Mouse (Mus musculus): ENCODE data around the gene Tnik. TPM values are rescaled to one million over a fixed set of nuclear protein-coding genes. Genes with fewer than 3 reads are reported as not detected.
A peak's percentile ranks its signal among the peaks of the same experiment; 100 is the strongest.

Tnik gene
- total RNA-seq, 4 experiments from 2014 or later, result 186 to 199 (median 198) TPM

DNA sequence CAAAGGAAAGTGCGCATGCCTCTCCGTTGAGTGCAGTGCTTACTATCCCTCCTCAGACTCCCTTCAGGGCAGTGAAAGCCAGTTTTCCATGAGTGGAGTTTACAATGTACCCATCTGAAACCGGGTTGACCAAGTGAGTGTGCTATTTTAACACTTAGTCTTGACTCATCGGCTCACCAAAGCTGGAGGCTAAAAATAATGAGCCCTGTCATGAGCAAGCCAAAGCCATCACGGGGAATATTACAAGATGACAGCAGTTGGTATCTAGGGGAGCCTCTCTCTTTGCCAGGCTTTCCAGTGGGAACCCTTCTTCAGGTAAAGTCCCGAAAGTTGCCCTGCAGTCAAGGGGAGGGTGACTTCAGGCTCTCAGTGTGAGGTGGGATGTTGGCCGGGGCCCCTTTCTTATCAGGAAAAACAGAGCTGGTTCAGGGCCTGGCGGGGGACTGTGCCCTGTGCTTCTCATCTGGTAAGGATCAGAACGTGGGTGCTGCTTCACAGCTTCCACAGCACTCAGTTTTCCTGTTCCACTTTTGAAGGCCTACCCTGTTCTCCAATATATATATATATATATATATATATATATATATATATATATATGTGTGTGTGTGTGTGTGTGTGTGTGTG lies 136.7 kb downstream of the Tnik start:
- DNase-seq (ENCODE audit: low spot score in 2 of 2), result no peak

DNA sequence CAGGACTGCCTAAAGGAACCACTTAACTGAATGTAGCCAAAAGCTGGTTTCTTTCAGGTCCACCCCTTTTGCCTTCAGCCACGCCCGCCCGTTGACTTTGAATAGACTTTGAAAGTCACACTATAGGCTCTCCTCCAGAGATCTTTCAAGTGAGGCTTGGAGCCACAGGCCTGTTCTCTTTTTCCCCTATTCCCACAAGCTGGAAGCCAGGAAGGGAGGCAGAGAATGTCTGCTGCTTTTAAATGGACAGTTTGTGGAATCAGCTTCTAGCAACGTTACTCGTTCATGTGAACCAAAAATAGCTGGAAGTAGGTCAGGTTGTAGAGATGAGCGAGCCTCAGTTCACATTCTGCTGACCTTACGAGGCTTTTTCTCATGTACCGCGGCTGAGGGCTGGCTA lies 138.3 kb downstream of the Tnik start:
- no peak for DNase-seq (ENCODE audit: low spot score in 2 of 2)

DNA sequence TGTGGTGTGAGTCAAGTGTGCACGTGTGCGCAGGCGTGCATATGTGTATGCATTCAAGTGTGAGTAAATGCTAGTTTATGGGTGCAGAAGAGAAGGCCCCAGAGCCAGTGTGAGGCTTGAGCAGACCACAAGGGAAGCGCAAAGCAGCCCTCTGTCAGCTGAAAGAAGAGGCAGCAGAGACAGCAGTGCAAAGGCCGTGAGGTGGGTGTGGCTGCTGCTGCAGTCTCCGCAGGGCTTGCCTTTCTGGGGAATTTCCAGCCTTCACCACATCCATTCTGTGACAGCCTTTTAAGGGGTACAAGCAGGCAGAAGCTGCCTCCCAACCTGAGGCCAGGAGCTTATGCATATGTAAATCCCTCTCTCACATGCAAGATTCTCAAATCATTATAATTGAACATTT lies 139.2 kb downstream of the Tnik start:
- no peak for DNase-seq (ENCODE audit: low spot score in 2 of 2)

DNA sequence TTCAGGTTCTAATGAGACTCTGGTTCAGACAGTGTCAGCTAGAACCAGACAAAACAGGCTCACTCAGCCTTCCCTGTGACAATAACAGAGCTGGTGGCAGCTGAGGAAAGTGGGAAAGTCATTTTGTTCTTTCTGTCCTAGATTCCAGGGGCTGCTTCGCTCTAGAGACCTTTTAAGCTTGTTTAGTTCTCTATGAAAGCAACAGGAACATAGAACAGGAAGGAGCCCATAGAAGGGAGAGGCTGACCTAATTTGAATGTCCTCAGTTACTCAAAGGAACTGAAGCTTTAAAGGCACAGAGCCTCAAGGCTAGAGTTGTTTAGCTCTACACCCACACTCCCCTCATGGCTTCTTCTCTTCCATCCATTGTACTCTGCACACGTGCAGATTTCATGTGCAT lies 142.4 kb downstream of the Tnik start:
- no peak for DNase-seq (ENCODE audit: low spot score in 2 of 2)

DNA sequence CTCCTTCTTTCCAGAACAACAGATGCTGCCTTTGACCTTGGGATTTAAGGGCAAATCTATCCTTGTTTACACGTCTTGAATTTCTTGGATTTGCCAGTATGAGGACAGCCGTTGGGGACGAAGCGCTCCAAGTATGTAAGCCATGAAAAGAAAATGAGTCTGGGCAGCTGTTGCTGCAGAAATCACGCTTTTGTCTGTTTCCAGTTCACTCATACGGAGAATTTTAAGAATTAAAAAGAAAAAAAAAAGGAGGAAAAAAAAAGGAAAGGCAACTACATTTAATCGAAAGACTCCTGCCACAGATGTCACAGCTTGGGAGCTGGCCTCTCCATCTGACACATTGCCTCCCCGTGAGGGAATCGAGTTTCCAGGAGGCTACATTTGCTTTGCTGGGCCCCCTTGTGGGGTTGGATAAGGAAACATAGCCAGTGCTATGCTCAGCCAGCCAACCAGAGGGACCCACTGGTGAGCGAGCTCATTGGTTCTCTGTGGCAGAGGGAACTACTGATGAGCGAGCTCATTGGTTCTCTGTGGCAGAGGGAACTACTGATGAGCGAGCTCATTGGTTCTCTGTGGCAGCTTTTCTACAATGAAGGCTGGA lies 145.9 kb downstream of the Tnik start:
- peak in 1 of 2 experiments; percentile 66 for DNase-seq (ENCODE audit: low spot score in 2 of 2)

DNA sequence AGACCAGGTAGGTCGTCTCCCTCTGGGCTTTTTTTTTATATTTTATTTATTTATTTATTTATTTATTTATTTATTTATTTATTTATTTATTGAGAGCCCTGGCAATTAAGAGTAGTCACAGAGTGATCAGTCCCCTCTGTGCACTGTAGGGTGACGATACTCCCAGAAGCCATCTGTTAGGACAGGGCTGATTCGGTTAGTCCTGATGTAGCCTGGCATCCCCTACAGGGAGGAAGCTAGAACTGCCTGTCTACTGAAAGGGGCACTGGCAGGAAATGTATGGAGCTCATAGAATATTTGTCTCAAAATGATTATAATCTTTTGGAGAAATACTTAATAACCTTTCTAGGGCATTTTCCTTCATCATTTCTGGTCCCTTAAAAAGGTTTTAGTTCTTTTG lies 147.3 kb downstream of the Tnik start:
- no peak for DNase-seq (ENCODE audit: low spot score in 2 of 2)

DNA sequence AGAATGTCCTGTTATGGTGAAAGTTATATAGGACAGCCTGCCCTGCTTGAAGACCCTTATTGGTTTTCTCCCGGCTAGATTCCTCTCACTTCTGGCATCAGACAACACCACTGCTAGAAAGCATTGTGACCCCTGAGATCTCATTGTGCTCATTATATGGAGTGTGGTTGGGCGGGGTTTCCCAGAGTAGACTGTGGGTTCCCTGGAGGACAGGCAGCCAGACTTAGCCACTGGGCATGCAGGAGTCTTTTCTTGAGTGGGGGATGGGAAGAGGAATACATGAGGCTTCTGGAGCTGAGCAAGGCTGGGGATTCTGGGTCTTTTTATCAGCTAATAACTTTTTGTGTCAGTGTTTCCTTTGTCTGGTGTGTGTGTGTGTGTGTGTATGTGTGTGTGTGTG lies 153.0 kb downstream of the Tnik start:
- no peak for DNase-seq (ENCODE audit: low spot score in 2 of 2)

DNA sequence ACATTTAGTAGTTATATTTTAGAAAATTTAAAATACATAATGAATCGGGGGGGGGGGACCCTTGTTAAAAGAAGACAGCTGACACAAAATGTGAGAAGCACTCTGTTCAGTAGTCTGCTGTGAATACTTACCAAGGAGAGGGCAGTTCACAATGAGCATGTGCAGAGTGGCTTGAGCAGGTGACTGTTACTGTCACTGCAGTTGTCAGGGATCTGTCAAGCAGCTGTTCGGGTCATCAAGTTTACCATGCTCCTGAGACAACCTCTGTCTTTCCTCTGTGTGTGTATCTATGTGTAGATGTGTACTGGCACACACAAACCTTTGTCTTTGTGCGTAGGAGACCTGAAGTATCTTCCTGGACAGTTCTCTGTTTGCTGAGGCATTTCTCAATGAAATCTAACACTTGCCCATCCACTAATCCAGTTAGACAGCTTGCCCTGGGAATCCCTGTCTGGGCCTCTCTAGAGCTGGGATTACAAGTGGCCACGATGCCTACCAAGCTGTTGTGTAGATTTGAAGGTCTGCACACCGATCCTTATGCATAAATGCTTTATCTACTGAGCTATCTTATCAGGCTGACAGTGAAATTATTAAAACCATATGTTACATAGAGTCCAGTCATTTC lies 154.2 kb downstream of the Tnik start:
- DNase-seq (ENCODE audit: low spot score in 2 of 2), result no peak

DNA sequence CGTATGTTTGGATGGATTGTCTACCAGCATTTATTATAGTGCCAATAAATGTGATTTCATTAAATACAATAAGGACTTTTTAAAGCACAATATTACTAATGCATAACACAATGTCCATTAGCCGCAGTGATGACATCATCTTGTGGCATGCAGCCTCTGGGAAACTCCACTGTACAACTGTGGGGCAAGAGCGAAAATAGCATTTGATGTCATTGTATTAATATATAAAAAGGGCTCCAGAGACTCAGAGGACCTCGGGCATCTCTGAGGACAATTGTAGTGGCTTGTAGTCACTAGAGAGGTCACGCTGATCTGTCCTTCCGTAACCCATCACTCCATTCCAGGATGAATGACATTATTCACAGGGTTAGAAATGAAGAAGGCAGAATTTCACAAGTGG lies 157.2 kb downstream of the Tnik start:
- no peak for DNase-seq (ENCODE audit: low spot score in 2 of 2)

DNA sequence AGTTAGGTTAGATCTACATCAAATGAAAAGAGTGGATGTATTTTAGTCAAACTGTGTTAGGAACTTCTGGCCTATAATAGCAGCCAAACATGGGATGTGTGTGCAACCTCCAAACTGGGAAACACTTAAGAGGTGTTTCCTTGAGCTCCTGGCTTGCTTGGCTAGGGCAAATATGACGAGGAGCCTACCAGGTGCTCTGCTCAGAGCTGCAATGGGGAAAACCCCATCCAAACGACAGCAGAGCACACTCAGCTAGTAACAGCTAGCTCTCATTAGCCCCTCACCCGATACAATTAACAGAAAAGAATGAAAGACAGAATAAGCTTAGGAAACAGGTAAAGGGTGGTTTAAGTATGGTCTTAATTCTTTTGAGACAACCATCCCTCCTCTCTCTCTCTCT lies 157.7 kb downstream of the Tnik start:
- no peak for DNase-seq (ENCODE audit: low spot score in 2 of 2)

DNA sequence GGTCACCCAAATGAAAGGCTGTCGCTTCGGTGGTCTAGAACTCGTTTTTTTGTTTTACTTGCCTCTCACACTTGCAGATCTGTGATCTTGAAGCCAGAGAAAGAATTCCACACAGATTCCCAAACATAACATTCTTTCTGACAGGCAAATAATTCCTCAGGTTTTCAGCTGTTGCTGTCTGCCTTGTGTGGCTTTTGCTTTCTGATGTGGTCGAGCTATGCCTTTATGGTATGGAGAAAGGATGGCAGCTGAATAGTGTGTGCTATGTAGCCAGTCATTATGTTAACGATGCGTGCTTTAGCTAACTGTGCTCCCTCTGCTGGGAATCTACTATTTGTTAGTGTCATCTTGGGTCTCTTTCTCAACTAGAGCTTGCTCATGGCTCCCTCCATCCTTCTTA lies 158.8 kb downstream of the Tnik start:
- DNase-seq (ENCODE audit: low spot score in 2 of 2), result no peak

DNA sequence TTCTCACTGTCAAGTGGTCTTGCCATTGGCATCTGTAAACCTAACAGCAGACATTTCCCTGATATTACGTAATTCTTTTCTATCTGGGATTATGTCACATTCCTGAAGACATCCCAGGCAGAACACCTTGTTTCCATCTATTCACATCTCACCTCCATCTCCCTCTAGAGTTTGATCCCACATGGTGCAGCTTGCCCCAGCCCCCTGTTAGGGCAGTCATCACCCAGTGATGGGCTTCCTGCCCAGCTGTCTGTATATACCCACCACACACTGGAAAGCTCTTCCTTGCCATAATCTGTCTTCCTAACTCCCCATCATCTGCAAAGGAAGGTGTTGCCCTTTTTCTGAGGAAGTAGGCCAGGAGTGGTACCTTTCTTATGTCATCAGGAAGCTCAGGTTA lies 159.2 kb downstream of the Tnik start:
- no peak for DNase-seq (ENCODE audit: low spot score in 2 of 2)

DNA sequence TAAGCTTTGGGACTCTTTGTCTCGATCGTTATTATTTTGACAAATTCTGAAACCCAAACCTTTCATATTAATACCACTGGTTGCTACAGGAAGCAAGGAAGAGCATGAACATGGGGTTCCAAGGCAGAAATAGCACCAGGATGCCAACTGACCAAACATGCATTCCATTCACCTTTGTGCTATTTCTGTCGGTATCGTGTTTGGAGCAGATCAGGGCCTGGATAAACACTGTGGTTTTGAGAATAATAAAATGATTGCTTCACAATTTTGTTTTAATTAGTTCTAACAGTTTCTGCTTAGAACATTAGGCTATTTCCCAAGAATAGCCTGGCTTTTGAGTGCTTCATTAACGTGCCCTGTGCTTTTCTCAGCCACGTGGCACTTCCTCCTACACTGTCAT lies 162.9 kb downstream of the Tnik start:
- DNase-seq (ENCODE audit: low spot score in 2 of 2), result no peak

DNA sequence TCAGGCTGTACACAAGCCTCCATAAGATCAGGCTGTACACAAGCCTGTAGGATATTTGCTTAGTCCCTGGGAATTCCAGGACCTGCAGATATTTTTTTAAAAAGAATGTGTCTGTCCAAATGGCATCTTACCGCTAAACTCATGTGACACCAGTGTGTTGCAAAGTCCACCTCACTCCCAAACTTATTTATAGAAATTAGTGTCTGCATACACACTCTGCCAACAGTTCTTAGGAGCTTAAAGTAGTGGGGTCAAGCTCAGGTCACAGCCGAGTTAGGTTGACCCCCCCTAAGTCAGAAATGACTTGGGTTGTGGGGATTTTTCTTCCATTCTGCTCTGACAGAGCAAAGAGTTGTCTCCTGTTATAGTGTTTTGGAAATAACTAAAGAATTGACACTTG lies 168.4 kb downstream of the Tnik start:
- DNase-seq (ENCODE audit: low spot score in 2 of 2), result no peak

DNA sequence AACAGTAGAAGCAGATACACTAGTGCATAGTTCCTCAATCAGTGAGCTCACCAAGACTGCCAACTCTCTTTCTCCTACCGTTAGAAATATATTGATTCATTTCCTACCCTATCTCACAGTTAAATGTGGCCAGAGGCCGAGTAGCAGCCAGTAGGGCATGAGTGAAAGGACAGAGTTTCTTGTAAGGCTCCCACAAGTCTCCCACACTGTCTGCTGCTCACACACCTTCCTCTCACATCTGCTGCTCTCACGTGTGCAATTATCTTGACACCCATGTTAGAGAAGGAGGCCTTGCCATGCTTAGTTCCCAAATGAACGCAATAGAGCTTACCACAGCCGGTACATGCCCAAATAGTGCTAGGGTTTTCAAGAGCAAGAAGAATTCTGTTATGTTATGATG lies 169.3 kb downstream of the Tnik start:
- DNase-seq (ENCODE audit: low spot score in 2 of 2), result no peak

DNA sequence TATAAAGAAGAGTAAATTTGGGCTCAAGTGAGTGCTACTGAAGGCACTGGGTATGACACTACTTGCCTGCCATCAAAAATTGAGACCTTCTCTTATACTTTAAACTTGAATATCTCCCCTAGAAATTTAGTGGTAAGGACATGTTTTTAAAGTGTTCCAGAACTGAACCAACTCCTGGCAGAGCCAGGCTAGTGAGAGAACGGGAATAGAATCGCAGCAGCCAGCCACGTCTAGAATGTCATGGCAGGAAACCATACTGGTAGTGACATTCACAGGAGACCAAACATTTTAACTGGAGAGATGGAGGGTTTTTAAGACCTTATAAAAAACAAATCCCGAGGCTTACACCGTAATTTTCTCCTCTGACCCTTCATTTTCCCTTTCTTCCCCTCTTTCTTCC lies 172.5 kb downstream of the Tnik start:
- no peak for DNase-seq (ENCODE audit: low spot score in 2 of 2)

DNA sequence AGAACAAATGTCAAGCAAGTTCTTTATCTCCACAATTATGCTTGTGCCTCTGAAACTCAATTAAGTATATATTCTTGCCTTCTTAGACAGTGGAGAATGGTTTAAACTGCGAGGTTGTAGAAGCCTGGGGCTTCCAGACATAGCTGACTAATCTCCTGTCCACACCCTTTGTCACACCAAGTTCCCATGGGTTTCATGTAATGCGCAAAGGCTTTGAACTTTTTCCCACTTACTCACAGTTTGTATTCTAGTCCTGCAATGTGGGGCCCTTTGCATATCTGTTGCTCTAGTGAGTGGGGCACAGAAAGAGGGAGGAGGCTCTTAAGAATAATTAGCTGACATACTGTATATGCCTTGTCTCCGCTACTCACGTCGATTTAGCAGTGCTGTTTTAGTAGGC lies 174.4 kb downstream of the Tnik start:
- DNase-seq (ENCODE audit: low spot score in 2 of 2), result no peak

DNA sequence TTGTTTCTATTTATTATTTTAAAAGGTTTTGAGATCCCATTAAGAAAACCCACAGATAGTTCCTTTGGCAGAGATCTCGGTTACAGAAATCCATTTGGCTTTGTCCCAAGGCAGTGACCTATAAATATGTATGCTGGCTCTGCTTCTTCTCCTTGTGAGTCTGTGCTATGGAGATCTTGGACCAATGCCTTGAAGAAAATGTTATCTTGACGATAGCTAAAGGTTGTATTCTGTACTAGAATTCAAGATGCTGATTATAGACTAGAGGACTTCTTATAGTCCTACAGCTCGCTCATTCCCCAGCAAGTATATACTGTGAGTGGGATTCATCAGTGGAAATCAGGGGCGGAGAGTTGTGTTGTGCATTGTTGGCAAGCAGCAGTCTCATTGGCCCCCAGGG lies 178.5 kb downstream of the Tnik start:
- DNase-seq (ENCODE audit: low spot score in 2 of 2), result no peak

DNA sequence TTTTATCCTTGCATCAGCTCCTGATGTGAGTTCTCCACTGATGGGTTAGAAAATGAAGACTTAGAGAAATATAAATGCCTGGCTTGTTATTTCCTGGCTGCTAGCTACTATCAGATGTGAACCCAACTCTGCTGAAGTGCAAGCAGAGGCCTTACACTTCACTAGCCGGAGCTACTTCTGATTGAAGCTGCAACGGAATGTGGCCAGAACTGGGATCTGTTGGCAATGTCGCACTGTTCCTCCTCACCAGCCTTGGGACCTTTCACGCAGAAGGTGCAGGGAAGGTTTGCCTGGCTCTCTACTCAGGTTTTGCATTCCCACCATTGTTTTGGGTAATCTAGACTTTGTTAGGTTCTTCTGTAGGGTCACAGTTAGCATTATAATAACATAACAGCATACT lies 179.1 kb downstream of the Tnik start:
- DNase-seq (ENCODE audit: low spot score in 2 of 2), result no peak

DNA sequence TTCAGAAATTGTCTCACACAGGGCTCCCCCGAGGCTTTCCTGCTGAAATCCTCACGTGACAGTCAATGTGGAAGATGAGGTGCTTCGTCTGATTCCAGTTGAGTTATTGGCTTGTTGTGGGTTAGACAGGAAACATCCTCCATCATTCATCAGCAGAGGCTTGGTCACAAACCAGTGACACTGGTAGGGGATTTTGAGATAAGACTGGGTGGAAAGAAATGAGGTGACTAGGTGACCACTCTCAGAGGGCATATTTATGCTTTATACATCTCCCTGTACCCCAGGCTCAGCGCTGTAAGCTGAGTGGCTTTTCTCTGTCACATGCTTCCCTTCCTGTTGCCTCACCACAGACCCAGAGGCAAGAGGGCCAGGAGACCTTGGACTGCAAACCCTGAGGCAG lies 184.9 kb downstream of the Tnik start:
- no peak for DNase-seq (ENCODE audit: low spot score in 2 of 2)

DNA sequence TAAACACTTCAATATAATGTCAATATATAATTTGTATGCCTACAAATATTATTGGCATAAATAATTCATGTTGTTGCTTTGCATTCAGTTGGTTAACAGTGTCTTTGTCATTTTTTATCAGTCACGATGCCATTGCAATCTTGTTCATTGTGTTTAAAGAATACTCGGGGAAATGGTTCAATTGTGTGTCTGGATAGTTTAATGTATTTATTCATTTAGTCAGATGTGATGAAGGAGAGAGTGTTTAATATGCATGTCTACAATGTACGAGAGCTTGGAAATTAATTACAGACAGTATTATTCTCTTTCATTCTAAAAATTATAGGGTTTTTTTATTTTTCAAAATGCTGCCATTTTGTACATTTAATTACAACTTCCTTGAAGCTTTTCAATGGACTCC lies 190.4 kb downstream of the Tnik start:
- DNase-seq (ENCODE audit: low spot score in 2 of 2), result no peak

DNA sequence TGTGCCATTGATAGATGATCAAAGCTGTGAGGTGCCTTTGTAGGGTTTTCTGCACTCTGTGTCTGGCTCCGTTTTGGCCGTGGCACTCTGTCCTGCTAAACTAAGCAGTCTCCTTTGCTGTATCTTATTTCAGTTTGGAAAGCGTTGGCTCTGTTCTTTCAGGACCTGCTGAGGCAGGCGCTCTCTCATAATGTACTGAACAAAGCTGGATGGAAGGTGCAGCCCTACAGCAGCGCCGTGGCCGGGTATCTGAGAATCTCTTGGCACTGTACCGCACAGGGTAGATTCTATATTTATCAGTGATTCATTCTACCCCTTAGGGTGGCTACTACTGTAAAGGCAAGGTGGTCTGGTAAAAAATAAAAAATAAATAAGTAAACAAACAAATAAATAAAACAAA lies 193.8 kb downstream of the Tnik start:
- no peak for DNase-seq (ENCODE audit: low spot score in 2 of 2)

DNA sequence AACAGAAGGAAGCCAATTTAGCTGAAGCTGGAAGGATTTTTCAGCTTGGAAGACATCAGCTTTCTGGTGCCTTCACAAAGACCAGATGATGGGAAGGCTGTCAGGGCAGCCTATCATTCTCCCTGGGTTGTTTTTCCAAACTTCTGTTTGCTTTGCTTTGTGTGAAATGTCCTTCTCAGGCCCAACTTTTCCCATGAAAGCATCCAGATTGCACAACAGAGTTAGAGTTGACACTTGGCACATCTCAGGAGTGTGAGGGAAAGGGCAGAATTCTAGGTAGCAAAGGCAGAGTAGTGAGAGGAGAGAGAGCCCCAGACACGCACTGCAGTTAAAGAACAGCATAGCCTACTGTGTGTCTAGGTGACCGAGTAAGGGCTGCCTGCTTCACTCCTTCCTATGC lies 194.5 kb downstream of the Tnik start:
- no peak for DNase-seq (ENCODE audit: low spot score in 2 of 2)
